9 mouse cellular contexts compared by ENCODE assay signal in genomic region chr6:53573711-53574065, GRCm38 (mm10).
DNase-seq lines count a peak whose midpoint lies in the region; ATAC-seq lines count a peak whose summit lies in the region.
"Had no signal": no experiment of that assay in that cellular context is flagged by ENCODE, and none has a peak within 500 bp of the region (broad histone marks: within the 10 kb centered on the region; RNA-seq: fewer than 3 reads in every experiment).

No protein-coding gene starts in this region.

- no peak for ATAC-seq in heart, embryonic 12.5 days (ENCODE audit: insufficient number of reproducible peaks, low FRiP score)
- ATAC-seq in hindbrain, embryonic 14.5 days (ENCODE audit: low FRiP score), result no peak
- no peak for ATAC-seq in midbrain, embryonic 16.5 days

- peak overlapping the region; percentile 96 for H3K27ac ChIP-seq in heart, embryonic 12.5 days (ENCODE audit: poor library complexity, severe bottlenecking)
- H3K27ac ChIP-seq in hindbrain, embryonic 14.5 days, result peak overlapping the region; percentile 70
- no peak overlapping the region for H3K27ac ChIP-seq in midbrain, embryonic 16.5 days (ENCODE audit: low read length)

- DNase-seq in heart, postnatal 14 days, result no peak
- peak; percentile 70 for DNase-seq in embryo, embryonic 10 days (ENCODE audit: low spot score)
- DNase-seq in hindbrain, embryonic 14.5 days (ENCODE audit: low spot score), result no peak
- DNase-seq in layer of hippocampus, postnatal 10 days (ENCODE audit: low spot score in 2 of 2), result no peak
- DNase-seq in frontal cortex, adult 2 months (ENCODE audit: extremely low spot score in 1 of 2, low spot score in 1 of 2), result no peak
- DNase-seq in adrenal gland, postnatal 36 days, result no peak
- DNase-seq: thymus, adult 2 months had no signal

- under 1% methylated on average over 6 of the region's 6 CpGs for WGBS in heart, embryonic 12.5 days
- 2% methylated on average over 6 of the region's 6 CpGs for WGBS in hindbrain, embryonic 14.5 days
- WGBS in midbrain, embryonic 16.5 days, result 2% methylated on average over 6 of the region's 6 CpGs

- H3K4me3 ChIP-seq in heart, embryonic 12.5 days, result peak overlapping the region; percentile 55
- peak overlapping the region; percentile 27 for H3K4me3 ChIP-seq in hindbrain, embryonic 14.5 days (replicated peaks; ENCODE audit: low read length)
- H3K4me3 ChIP-seq in midbrain, embryonic 16.5 days (ENCODE audit: low read depth, low read length), result peak overlapping the region; percentile 26

- peak overlapping the region; percentile 81 for H3K9ac ChIP-seq in heart, embryonic 12.5 days
- peak overlapping the region; percentile 54 for H3K9ac ChIP-seq in hindbrain, embryonic 14.5 days
- peak overlapping the region; percentile 0; the same call in 1 of the 2 replicates for H3K9ac ChIP-seq in midbrain, embryonic 16.5 days (ENCODE audit: low read depth, low read length)

- H3K9me3 ChIP-seq in heart, embryonic 12.5 days (replicated peaks), result no peaks in the 10 kb centered on the region
- no peaks in the 10 kb centered on the region for H3K9me3 ChIP-seq in hindbrain, embryonic 14.5 days (ENCODE audit: control insufficient read depth, low read length)
- H3K9me3 ChIP-seq in midbrain, embryonic 16.5 days (replicated peaks; ENCODE audit: control insufficient read depth, low read length, poor library complexity, severe bottlenecking), result no peaks in the 10 kb centered on the region

- intact Hi-C loops in heart, postnatal 14 days (cut with DNase I), result no loop called here

- peaks cover 48% of the 10 kb centered on the region for H3K4me1 ChIP-seq in heart, embryonic 12.5 days (replicated peaks)
- peaks cover 16% of the 10 kb centered on the region for H3K4me1 ChIP-seq in hindbrain, embryonic 14.5 days (replicated peaks; ENCODE audit: control insufficient read depth, insufficient read depth, low read length)
- peaks cover 8% of the 10 kb centered on the region; the same call in 1 of the 2 replicates for H3K4me1 ChIP-seq in midbrain, embryonic 16.5 days (ENCODE audit: control insufficient read depth, insufficient read depth, low read length)

- no peaks in the 10 kb centered on the region for H3K27me3 ChIP-seq in heart, embryonic 12.5 days (replicated peaks)
- no peaks in the 10 kb centered on the region for H3K27me3 ChIP-seq in hindbrain, embryonic 14.5 days (ENCODE audit: control insufficient read depth, insufficient read depth, low read length)
- no peaks in the 10 kb centered on the region for H3K27me3 ChIP-seq in midbrain, embryonic 16.5 days (ENCODE audit: control insufficient read depth, insufficient read depth, low read depth, low read length)

- peak overlapping the region; percentile 73 for H3K4me2 ChIP-seq in heart, embryonic 12.5 days
- H3K4me2 ChIP-seq in hindbrain, embryonic 14.5 days (replicated peaks), result peak overlapping the region; percentile 47
- peak overlapping the region; percentile 47 for H3K4me2 ChIP-seq in midbrain, embryonic 16.5 days (ENCODE audit: low read length)

- H3K36me3 ChIP-seq in heart, embryonic 12.5 days, result peaks cover 5% of the 10 kb centered on the region
- H3K36me3 ChIP-seq in hindbrain, embryonic 14.5 days (replicated peaks; ENCODE audit: control insufficient read depth, insufficient read depth), result no peaks in the 10 kb centered on the region
- H3K36me3 ChIP-seq in midbrain, embryonic 16.5 days (ENCODE audit: control insufficient read depth, insufficient read depth, low read length), result no peaks in the 10 kb centered on the region

Comparison
In these comparisons a context has a peak if more than half of its experiments do, and no peak if none do; other contexts are left out.
1. H3K9ac ChIP-seq: peak in every context shown above with its lines; median percentile 81 in heart, embryonic 12.5 days; 54 in hindbrain, embryonic 14.5 days; 0 in midbrain, embryonic 16.5 days.